Mouse (Mus musculus) kidney, postnatal 0 days (tissue): ENCODE data around the gene Sptbn1. TPM values are rescaled to one million over a fixed set of nuclear protein-coding genes. Genes with fewer than 3 reads are reported as not detected.

Source experiments
- ATAC-seq: fragments of 200-750 bp; cut with Nextera tagmentation; replicated peaks from 2 replicates; pipeline ENCODE4 v1.8.0; 2017; ENCODE audit warnings: low read depth, moderate number of reproducible peaks, moderate TSS enrichment, moderate library complexity; ENCODE audit not compliant: low FRiP score
- DNase-seq: peaks from one replicate; pipeline ENCODE4 v3.0.0-alpha.2; 2016; ENCODE audit warnings: low spot score
- H3K27ac ChIP-seq: fragments of 300-500 bp; sonication (generic); 2 replicates; pipeline ENCODE4 v1.5.1; 2014; ENCODE audit warnings: mild to moderate bottlenecking
- H3K27me3 ChIP-seq: fragments of 300-500 bp; sonication (generic); 2 replicates; pipeline ENCODE4 v1.6.1; 2014; ENCODE audit warnings: low read length, mixed read lengths; ENCODE audit not compliant: insufficient read depth
- H3K36me3 ChIP-seq: fragments of 300-500 bp; sonication (generic); 2 replicates; pipeline ENCODE4 v1.6.1; 2014; ENCODE audit warnings: low read length, mixed read lengths; ENCODE audit not compliant: insufficient read depth
- H3K4me1 ChIP-seq: fragments of 300-500 bp; sonication (generic); replicated peaks from 2 replicates; pipeline ENCODE4 v1.6.1; 2014; ENCODE audit warnings: antibody characterized with exemption, low read length, mixed read lengths; ENCODE audit not compliant: insufficient read depth
- H3K4me2 ChIP-seq: fragments of 300-500 bp; sonication (generic); 2 replicates; pipeline ENCODE4 v1.6.1; 2014; ENCODE audit warnings: mild to moderate bottlenecking, low read length, moderate library complexity, mixed read lengths
- H3K4me3 ChIP-seq: fragments of 300-500 bp; sonication (generic); replicated peaks from 2 replicates; pipeline ENCODE4 v1.5.1; 2014; ENCODE audit warnings: low read depth, low read length
- H3K9ac ChIP-seq: fragments of 300-500 bp; sonication (generic); 2 replicates; pipeline ENCODE4 v1.6.1; 2014; ENCODE audit warnings: low read depth, low read length
- H3K9me3 ChIP-seq: fragments of 300-500 bp; sonication (generic); replicated peaks from 2 replicates; pipeline ENCODE4 v1.6.1; 2016; ENCODE audit warnings: low read length, inconsistent platforms, mixed read lengths
- CTCF ChIP-seq: IDR thresholded peaks from 2 replicates; pipeline ENCODE4 v1.5.1; 2016; ENCODE audit warnings: antibody characterized with exemption, low read depth, mild to moderate bottlenecking, moderate library complexity
- WGBS: fragments of 180-500 bp; shearing (Covaris S2); extraction: QIAGEN DNeasy Blood & Tissue Kit; methylation state at CpG from one replicate; pipeline ENCODE4 v1.1.7; 2014; 5-methylcytosine and 5-hydroxymethylcytosine counted together
- polyA plus RNA-seq: library from polyadenylated mRNA; unstranded; fragments of >200 nt; fragmentation: Nextera tagmentation; extraction: Ambion mirVana; gene quantifications from 2 replicates; pipeline ENCODE4 v1.2.1, GENCODE M21; 2015

The Sptbn1 gene
- polyA plus RNA-seq, 1 experiment from 2014 or later = 119 TPM

GRCm38 (mm10) chr11:30163870-30164269 lies 104.1 kb downstream of the Sptbn1 start:
- TF ChIP-seq CTCF = no peak
- Histone ChIP-seq H3K9ac (no peak overlapping the region), H3K27me3 (no peaks in the 10 kb centered on the region), H3K36me3 (no peaks in the 10 kb centered on the region), H3K9me3 (no peaks in the 10 kb centered on the region), H3K4me2 (no peak overlapping the region), H3K4me3 (no peak overlapping the region), H3K4me1 (peaks cover 35% of the 10 kb centered on the region), H3K27ac (no peak overlapping the region)
- DNase-seq (no peak), ATAC-seq (no peak)
- 76% methylated on average over 1 of the region's 1 CpGs for WGBS

GRCm38 (mm10) chr11:30163081-30163480 lies 104.9 kb downstream of the Sptbn1 start:
- 76% methylated on average over 4 of the region's 4 CpGs for WGBS

DNA sequence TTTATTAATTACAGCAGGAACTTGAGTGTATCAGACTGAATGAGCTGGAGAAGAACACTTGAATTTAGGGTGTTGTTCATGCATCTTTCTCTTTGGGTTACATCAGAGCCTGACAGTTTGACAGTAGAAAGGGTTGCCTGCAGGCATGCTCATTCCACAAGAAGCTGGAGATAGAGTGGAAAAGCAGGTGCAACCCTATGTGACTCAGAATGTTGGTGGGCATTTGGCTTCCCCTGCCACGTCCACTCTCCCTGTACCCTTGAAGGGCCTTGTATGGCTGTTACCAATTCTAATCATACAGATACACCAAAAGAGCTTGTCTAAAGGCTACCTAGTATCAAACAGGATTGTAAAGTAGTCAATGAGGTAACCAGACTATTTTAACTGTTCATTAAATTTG lies 106.2 kb downstream of the Sptbn1 start:
- no peak overlapping the region for H3K9ac ChIP-seq
- no peak for ATAC-seq
- H3K4me1 ChIP-seq = peaks cover 40% of the 10 kb centered on the region
- no peak overlapping the region for H3K4me3 ChIP-seq
- H3K27ac ChIP-seq = peak overlapping the region; percentile 73
- no peaks in the 10 kb centered on the region for H3K27me3 ChIP-seq
- 89% methylated on average over 1 of the region's 1 CpGs for WGBS
- no peaks in the 10 kb centered on the region for H3K9me3 ChIP-seq
- no peak overlapping the region for H3K4me2 ChIP-seq
- DNase-seq = no peak
- no peaks in the 10 kb centered on the region for H3K36me3 ChIP-seq
- TF ChIP-seq CTCF = no peak

More at GRCm38 (mm10) chr11:30163081-30163480, 104.9 kb downstream of the Sptbn1 start:
- no peak for DNase-seq
- no peaks in the 10 kb centered on the region for H3K36me3 ChIP-seq
- no peak overlapping the region for H3K9ac ChIP-seq
- no peak overlapping the region for H3K4me2 ChIP-seq
- H3K9me3 ChIP-seq = no peaks in the 10 kb centered on the region
- ATAC-seq = no peak
- 0 out of 2 replicates have a peak overlapping the region, but pooled peaks have one; percentile 10 for H3K27ac ChIP-seq
- no peak overlapping the region for H3K4me3 ChIP-seq
- peaks cover 39% of the 10 kb centered on the region for H3K4me1 ChIP-seq
- H3K27me3 ChIP-seq = no peaks in the 10 kb centered on the region
- no peak for TF ChIP-seq CTCF

DNA sequence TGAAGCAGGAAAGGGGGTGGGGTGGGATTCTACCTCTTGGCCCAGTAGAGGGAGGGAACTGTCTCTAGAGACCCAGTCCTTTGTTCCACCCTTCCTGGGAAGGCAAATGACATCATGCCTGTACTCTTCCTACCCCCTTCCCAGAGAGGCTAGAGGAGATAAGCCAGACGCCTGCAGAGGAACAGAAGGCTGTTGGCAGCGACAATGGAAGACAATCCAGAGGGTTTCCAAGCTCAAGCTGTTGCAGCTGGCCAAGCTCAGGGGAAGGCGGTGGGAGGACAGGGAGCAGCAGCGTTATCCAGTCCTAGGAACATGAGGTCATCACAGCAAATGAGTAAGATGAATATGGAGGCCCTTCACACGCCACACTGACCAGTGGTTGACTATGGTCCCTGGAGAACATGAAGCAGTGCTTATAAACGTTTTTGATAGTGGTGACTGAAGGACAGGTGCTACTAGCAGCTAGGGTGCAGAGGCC lies 106.8 kb downstream of the Sptbn1 start:
- Histone ChIP-seq H3K36me3 (no peaks in the 10 kb centered on the region), H3K27ac (peak overlapping the region; percentile 73), H3K9me3 (no peaks in the 10 kb centered on the region), H3K4me1 (peaks cover 35% of the 10 kb centered on the region), H3K4me3 (no peak overlapping the region), H3K27me3 (no peaks in the 10 kb centered on the region), H3K4me2 (no peak overlapping the region), H3K9ac (no peak overlapping the region)
- no peak for TF ChIP-seq CTCF
- peak; percentile 80 for ATAC-seq
- WGBS = 34% methylated on average over 6 of the region's 6 CpGs
- DNase-seq = peak; percentile 86

- H3K4me1 ChIP-seq = peaks cover 35% of the 10 kb centered on the region
- WGBS = 65% methylated on average over 4 of the region's 4 CpGs
Measured at GRCm38 (mm10) chr11:30160625-30161172, 107.3 kb downstream of the Sptbn1 start.

GRCm38 (mm10) chr11:30159545-30160255 lies 108.3 kb downstream of the Sptbn1 start:
- no peak for ATAC-seq

More at GRCm38 (mm10) chr11:30160625-30161172, 107.3 kb downstream of the Sptbn1 start:
- no peaks in the 10 kb centered on the region for H3K27me3 ChIP-seq
- H3K4me3 ChIP-seq = no peak overlapping the region
- no peak overlapping the region for H3K9ac ChIP-seq
- H3K36me3 ChIP-seq = no peaks in the 10 kb centered on the region
- TF ChIP-seq CTCF = no peak
- peak overlapping the region; percentile 73 for H3K27ac ChIP-seq
- DNase-seq = no peak
- no peak overlapping the region for H3K4me2 ChIP-seq
- H3K9me3 ChIP-seq = no peaks in the 10 kb centered on the region
- ATAC-seq = no peak; the same call in 1 of the 2 replicates

More at GRCm38 (mm10) chr11:30159545-30160255, 108.3 kb downstream of the Sptbn1 start:
- DNase-seq = no peak
- Histone ChIP-seq H3K36me3 (no peaks in the 10 kb centered on the region), H3K9ac (no peak overlapping the region), H3K4me3 (no peak overlapping the region), H3K9me3 (no peaks in the 10 kb centered on the region), H3K4me2 (no peak overlapping the region), H3K4me1 (peaks cover 31% of the 10 kb centered on the region), H3K27ac (peak overlapping the region; percentile 38; the same call in 1 of the 2 replicates), H3K27me3 (no peaks in the 10 kb centered on the region)
- 57% methylated on average over 4 of the region's 4 CpGs for WGBS
- TF ChIP-seq CTCF = no peak
